Mouse (Mus musculus) bone marrow, adult 2 months (tissue): ENCODE measurements around the gene Cacng7.

Source experiments
- CTCF ChIP-seq: fragments of 200-500 bp; IDR thresholded peaks from 2 replicates; pipeline ENCODE4 v1.5.1; 2011; ENCODE audit warnings: low read length, control low read depth; ENCODE audit not compliant: control insufficient read depth, insufficient read depth
- POLR2A ChIP-seq: fragments of 200-500 bp; IDR thresholded peaks from 2 replicates; pipeline ENCODE4 v1.6.1; 2011; ENCODE audit warnings: low read depth, mild to moderate bottlenecking, control low read depth, low read length, borderline replicate concordance; ENCODE audit not compliant: control insufficient read depth

GRCm38 (mm10) chr7:3291764-3292163 lies 41.0 kb upstream of the Cacng7 start:
- TF ChIP-seq CTCF (no peak), POLR2A (no peak)
